Mouse (Mus musculus) cerebellum, adult 2 months (tissue): ENCODE data around the gene Ap1ar.

ENCODE experiments used
- CTCF ChIP-seq: fragments of 200-500 bp; IDR thresholded peaks from 2 replicates; pipeline ENCODE4 v1.5.1; 2011; ENCODE audit warnings: low read depth, mild to moderate bottlenecking, control low read depth, low read length, moderate library complexity, borderline replicate concordance; ENCODE audit not compliant: insufficient read depth
- POLR2A ChIP-seq: fragments of 200-500 bp; IDR thresholded peaks from 2 replicates; pipeline ENCODE4 v1.6.1; 2011; ENCODE audit warnings: low read length, control low read depth, borderline replicate concordance; ENCODE audit not compliant: insufficient read depth

GRCm38 (mm10) chr3:127764541-127764940 is 72.8 kb downstream of the Ap1ar start:
- TF ChIP-seq CTCF (no peak), POLR2A (no peak)
